11 mouse cellular contexts compared by ENCODE assay signal in genomic region chr3:126045992-126046786, GRCm38 (mm10).
DNase-seq lines count a peak whose midpoint lies in the region; TF ChIP-seq lines count a peak whose summit lies in the region.
"Had no signal": no experiment of that assay in that cellular context is flagged by ENCODE, and none has a peak within 500 bp of the region (broad histone marks: within the 10 kb centered on the region; RNA-seq: fewer than 3 reads in every experiment).

No protein-coding gene starts in this region.

- intact Hi-C loops in left cerebral cortex, adult 2 months (cut with DNase I), result loop anchor here (2.0 kb wide), 3 partner anchors 197 to 857 kb away; no protein-coding TSS in a partner anchor

- TF ChIP-seq CTCF in left cerebral cortex, adult 2 months (IDR thresholded peaks at IDR 0.05), result peak; percentile 48
- TF ChIP-seq CTCF in brain, embryonic 14.5 days (IDR thresholded peaks at IDR 0.05; ENCODE audit: borderline replicate concordance, extremely low read depth, insufficient read depth, insufficient read length), result 0 out of 2 replicates have a peak, but pooled peaks have one; percentile 0

- H3K27ac ChIP-seq in left cerebral cortex, adult 2 months, result no peak overlapping the region
- H3K27ac ChIP-seq: hindbrain, embryonic 15.5 days; limb, embryonic 12.5 days had no signal

- no peak for TF ChIP-seq POLR2A in brain, embryonic 14.5 days (IDR thresholded peaks at IDR 0.05; ENCODE audit: borderline replicate concordance, extremely low read depth, insufficient read depth, insufficient read length, poor library complexity, severe bottlenecking)

- peak; percentile 9 for DNase-seq in embryo, embryonic 10 days (ENCODE audit: low spot score)
- no peak for DNase-seq in embryo, embryonic 9.5 days (ENCODE audit: extremely low spot score)
- DNase-seq in left cerebral cortex, adult 2 months (ENCODE audit: extremely low spot score in 1 of 2, low spot score in 2 of 2), result no peak
- no peak for DNase-seq in left cerebral cortex, adult 11 months (ENCODE audit: low spot score)
- DNase-seq in brain, embryonic 14.5 days (ENCODE audit: low read depth), result peak; percentile 70
- peak; percentile 32 for DNase-seq in kidney, postnatal 14 days
- DNase-seq in layer of hippocampus, postnatal 10 days (ENCODE audit: low spot score in 2 of 2), result no peak
- DNase-seq in adrenal gland, adult 18-20 months (ENCODE audit: low spot score in 2 of 2), result no peak
- DNase-seq: B cell, adult 2 months had no signal

- H3K4me3 ChIP-seq in left cerebral cortex, adult 2 months, result no peak overlapping the region
- H3K4me3 ChIP-seq: hindbrain, embryonic 15.5 days; limb, embryonic 12.5 days had no signal

Comparison
In these comparisons a context has a peak if more than half of its experiments do, and no peak if none do; other contexts are left out.
1. DNase-seq: peak in embryo, embryonic 10 days (single experiment), brain, embryonic 14.5 days (single experiment) and kidney, postnatal 14 days (single experiment); none in embryo, embryonic 9.5 days (single experiment), left cerebral cortex, adult 2 months (0 of 2), left cerebral cortex, adult 11 months (single experiment), layer of hippocampus, postnatal 10 days (0 of 2) and adrenal gland, adult 18-20 months (0 of 2).